Mouse (Mus musculus): ENCODE results near the gene Lrmp.

DNA sequence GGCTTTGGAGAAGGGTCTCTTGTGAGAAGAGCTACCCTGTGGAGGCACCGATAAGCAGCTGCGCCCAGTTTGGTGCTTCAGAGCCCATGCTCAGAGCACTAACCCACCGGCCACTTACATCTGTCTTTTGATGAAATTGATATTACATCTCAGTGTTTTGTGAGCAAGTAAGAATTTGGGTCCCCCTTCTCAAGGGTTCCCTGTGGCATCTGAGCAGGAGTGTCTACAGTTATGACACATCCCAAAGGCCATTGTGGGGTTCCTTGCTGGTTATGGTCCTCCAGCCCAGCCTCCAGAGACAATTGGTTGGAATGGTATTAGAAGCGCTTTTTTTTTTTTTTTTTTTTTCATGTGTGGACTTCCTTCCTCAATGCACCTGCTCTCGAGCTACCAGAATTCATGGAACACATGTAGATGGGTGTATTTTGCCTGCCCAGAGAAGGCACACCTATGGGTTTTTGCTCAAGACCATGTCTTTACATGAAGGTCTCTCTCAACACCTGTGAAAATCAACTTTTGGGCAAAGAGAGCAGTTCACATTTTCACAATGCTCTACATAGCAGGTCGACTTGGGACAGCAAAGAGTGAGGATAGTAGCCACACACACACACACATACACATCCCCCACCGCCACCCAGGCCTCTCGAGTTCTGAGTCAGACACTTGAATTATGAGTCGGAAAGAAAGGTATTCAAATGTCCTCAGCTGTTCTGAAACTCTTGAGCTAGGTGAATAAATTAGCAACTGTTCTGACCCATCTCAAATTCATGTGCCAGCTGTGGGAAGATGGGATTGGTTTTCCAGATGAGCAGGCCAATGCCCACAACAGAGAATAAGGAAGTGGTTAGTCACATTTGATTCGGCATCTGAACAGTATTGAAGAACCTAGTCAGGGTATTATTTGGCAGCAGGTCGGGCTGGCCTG is 7.9 kb downstream of the Lrmp start:
- no peak for TF ChIP-seq CTCF (IDR thresholded peaks at IDR 0.05; ENCODE audit: low read depth)
- no peak for TF ChIP-seq EP300 (optimal IDR thresholded peaks at IDR 0.05)

Measured in stomach, postnatal 0 days (tissue).